Mouse (Mus musculus) liver, embryonic 11.5 days (tissue): Measurements from ENCODE around the gene Il17re. TPM values are rescaled to one million over a fixed set of nuclear protein-coding genes. Genes with fewer than 3 reads are reported as not detected.

Experiments used
- microRNA-seq: library from miRNA; unstranded; fragments of <30 nt; microRNA quantifications from one replicate; pipeline ENCODE4, GENCODE M21; 2017; ENCODE audit warnings: borderline number of aligned reads
- polyA plus RNA-seq: library from polyadenylated mRNA; unstranded; fragments of >200 nt; fragmentation: Nextera tagmentation; extraction: Ambion mirVana; gene quantifications from 2 replicates; pipeline ENCODE4 v1.2.1, GENCODE M21; 2014

Gene Il17re
- polyA plus RNA-seq, 1 experiment from 2014 or later: 1.5 TPM

Small RNA genes within 50 kb of the gene (microRNA-seq; reads per million reads assigned to microRNA genes)
- not detected for gene Gm24387

Other genes with a start within 250 kb of the Il17re start
- 29.9 and 30.7 TPM in 2 replicates for gene Mtmr14, start 220.6 kb upstream of the Il17re start, polyA plus RNA-seq
- 0.07 TPM in 1 of 2 replicates, not detected in the other for gene Cpne9, start 176.2 kb upstream of the Il17re start, polyA plus RNA-seq
- 22.0 and 23.3 TPM in 2 replicates for gene Brpf1, start 151.3 kb upstream of the Il17re start, polyA plus RNA-seq
- 12.7 and 15.1 TPM in 2 replicates for gene Ogg1, start 131.5 kb upstream of the Il17re start, polyA plus RNA-seq
- gene Camk1, start 114.5 kb upstream of the Il17re start, polyA plus RNA-seq: 48.5 and 49.1 TPM in 2 replicates
- gene Tada3, start 80.6 kb upstream of the Il17re start, polyA plus RNA-seq: 43.8 and 49.7 TPM in 2 replicates
- gene Arpc4, start 80.4 kb upstream of the Il17re start, polyA plus RNA-seq: 239 and 241 TPM in 2 replicates
- gene Ttll3, start 69.2 kb upstream of the Il17re start, polyA plus RNA-seq: 1.6 and 2.4 TPM in 2 replicates
- 27.4 and 32.1 TPM in 2 replicates for gene Rpusd3, start 39.1 kb upstream of the Il17re start, polyA plus RNA-seq
- 0.26 TPM in 1 of 2 replicates, not detected in the other for gene Cidec, start 22.7 kb upstream of the Il17re start, polyA plus RNA-seq
- 72.1 and 72.7 TPM in 2 replicates for gene Jagn1, start 15.9 kb upstream of the Il17re start, polyA plus RNA-seq
- 4.6 and 5.3 TPM in 2 replicates for gene Il17rc, start 12.9 kb downstream of the Il17re start, polyA plus RNA-seq
- gene Creld1, start 24.8 kb downstream of the Il17re start, polyA plus RNA-seq: 17.5 and 18.5 TPM in 2 replicates
- 0.16 TPM in 2 replicates for gene Prrt3, start 43.4 kb downstream of the Il17re start, polyA plus RNA-seq
- gene Emc3, start 73.2 kb downstream of the Il17re start, polyA plus RNA-seq: 70.8 and 75.8 TPM in 2 replicates
- 19.1 and 22.7 TPM in 2 replicates for gene Fancd2, start 73.2 kb downstream of the Il17re start, polyA plus RNA-seq
- gene Fancd2os, start 142.2 kb downstream of the Il17re start, polyA plus RNA-seq: 0.18 TPM in 2 replicates
- gene Brk1, start 146.3 kb downstream of the Il17re start, polyA plus RNA-seq: 166 and 173 TPM in 2 replicates
- 24.8 and 29.5 TPM in 2 replicates for gene Vhl, start 165.5 kb downstream of the Il17re start, polyA plus RNA-seq
- gene Irak2, start 180.0 kb downstream of the Il17re start, polyA plus RNA-seq: 14.1 and 14.8 TPM in 2 replicates
- gene Tatdn2, start 238.6 kb downstream of the Il17re start, polyA plus RNA-seq: 1.2 TPM in 2 replicates